Mouse (Mus musculus) midbrain, embryonic 15.5 days (tissue): ENCODE measurements around the gene Elane. TPM values are rescaled to one million over a fixed set of nuclear protein-coding genes. Genes with fewer than 3 reads are reported as not detected.
"Not testable (repeated sequence)": the region's sequence is repeated elsewhere in the genome, so short reads cannot be mapped to it uniquely, and the experiment has no call there.

Experiments used
- ATAC-seq: fragments of 200-750 bp; cut with Nextera tagmentation; replicated peaks from 2 replicates; pipeline ENCODE4 v1.8.0; 2017; ENCODE audit warnings: moderate TSS enrichment
- H3K27ac ChIP-seq: fragments of 300-500 bp; sonication (generic); 2 replicates; pipeline ENCODE4 v1.5.1; 2015; ENCODE audit warnings: mild to moderate bottlenecking, inconsistent platforms
- H3K27me3 ChIP-seq: fragments of 300-500 bp; sonication (generic); replicated peaks from 2 replicates; pipeline ENCODE4 v1.6.1; 2015; ENCODE audit warnings: inconsistent platforms
- H3K36me3 ChIP-seq: fragments of 300-500 bp; sonication (generic); replicated peaks from 2 replicates; pipeline ENCODE4 v1.6.1; 2015; ENCODE audit warnings: inconsistent platforms
- H3K4me1 ChIP-seq: fragments of 300-500 bp; sonication (generic); 2 replicates; pipeline ENCODE4 v1.6.1; 2015; ENCODE audit warnings: inconsistent platforms
- H3K4me2 ChIP-seq: fragments of 300-500 bp; sonication (generic); 2 replicates; pipeline ENCODE4 v1.6.1; 2015; ENCODE audit warnings: inconsistent platforms, mild to moderate bottlenecking, moderate library complexity
- H3K4me3 ChIP-seq: fragments of 300-500 bp; sonication (generic); 2 replicates; pipeline ENCODE4 v1.5.1; 2015; ENCODE audit warnings: mild to moderate bottlenecking, inconsistent platforms
- H3K9ac ChIP-seq: fragments of 300-500 bp; sonication (generic); 2 replicates; pipeline ENCODE4 v1.6.1; 2015; ENCODE audit warnings: mild to moderate bottlenecking, inconsistent platforms
- H3K9me3 ChIP-seq: fragments of 300-500 bp; sonication (generic); 2 replicates; pipeline ENCODE4 v1.6.1; 2016; ENCODE audit warnings: inconsistent platforms
- WGBS: fragments of 180-500 bp; shearing (Covaris S2); methylation state at CpG from one replicate; pipeline ENCODE4 v1.1.7; 2015; ENCODE audit warnings: mixed read lengths; 5-methylcytosine and 5-hydroxymethylcytosine counted together
- polyA plus RNA-seq: library from polyadenylated mRNA; unstranded; fragments of >200 nt; fragmentation: Nextera tagmentation; extraction: Ambion mirVana; gene quantifications from 2 replicates; pipeline ENCODE4 v1.2.1, GENCODE M21; 2015

The Elane gene
- polyA plus RNA-seq, 1 experiment from 2014 or later, result not detected

- 40% methylated on average over 5 of the region's 5 CpGs for WGBS
- no peaks in the 10 kb centered on the region for H3K9me3 ChIP-seq
- no peak within 1 kb of the TSS for H3K4me3 ChIP-seq
- H3K4me2 ChIP-seq, result no peak within 1 kb of the TSS
- no peak within 1 kb of the TSS for H3K27ac ChIP-seq
- no peak within 1 kb of the TSS for H3K9ac ChIP-seq
- H3K27me3 ChIP-seq, result no peaks in the 10 kb centered on the region
- 0 out of 2 replicates have a peak, but pooled peaks cover 5% of the 10 kb centered on the region for H3K36me3 ChIP-seq
- no peak for ATAC-seq
- H3K4me1 ChIP-seq, result no peaks in the 10 kb centered on the region
These were observed 4.6 kb downstream of the Elane start, which contains the start of gene Cfd for GRCm38 (mm10) chr10:79890670-79891069. Gene Cfd (plus strand): TSS chr10:79890853.

- H3K4me3 ChIP-seq, H3K9me3 ChIP-seq, H3K4me2 ChIP-seq, H3K27ac ChIP-seq, H3K27me3 ChIP-seq, H3K9ac ChIP-seq, H3K4me1 ChIP-seq: not testable (repeated sequence)
- 46% methylated on average over 22 of the region's 22 CpGs for whole genome bisulfite sequencing
- 0 out of 2 replicates have a peak, but pooled peaks cover 11% of the 10 kb centered on the region for H3K36me3 ChIP-seq
- ATAC-seq, result peak; percentile 24
These were observed 6.5 kb downstream of the Elane start for GRCm38 (mm10) chr10:79892451-79893118.

GRCm38 (mm10) chr10:79896306-79896705 is 10.3 kb downstream of the Elane start:
- Histone ChIP-seq H3K27ac (no peak overlapping the region), H3K9ac (no peak overlapping the region), H3K9me3 (no peaks in the 10 kb centered on the region), H3K4me3 (no peak overlapping the region), H3K4me2 (no peak overlapping the region), H3K4me1 (peaks cover 9% of the 10 kb centered on the region; the same call in 1 of the 2 replicates), H3K27me3 (no peaks in the 10 kb centered on the region), H3K36me3 (0 out of 2 replicates have a peak, but pooled peaks cover 11% of the 10 kb centered on the region)
- WGBS, result 89% methylated on average over 16 of the region's 16 CpGs
- no peak for ATAC-seq

- 0 out of 2 replicates have a peak, but pooled peaks cover 11% of the 10 kb centered on the region for H3K36me3 ChIP-seq
These were observed 10.8 kb downstream of the Elane start for GRCm38 (mm10) chr10:79896814-79897213.

GRCm38 (mm10) chr10:79897316-79898245 is 11.5 kb downstream of the Elane start:
- 54% methylated on average over 20 of the region's 20 CpGs for WGBS
- ATAC-seq, result no peak
- no peak overlapping the region for H3K9ac ChIP-seq
- no peak overlapping the region for H3K4me3 ChIP-seq
- peaks cover 9% of the 10 kb centered on the region; the same call in 1 of the 2 replicates for H3K4me1 ChIP-seq
- 0 out of 2 replicates have a peak, but pooled peaks cover 11% of the 10 kb centered on the region for H3K36me3 ChIP-seq
- H3K9me3 ChIP-seq, result no peaks in the 10 kb centered on the region
- no peaks in the 10 kb centered on the region for H3K27me3 ChIP-seq
- no peak overlapping the region for H3K4me2 ChIP-seq
- H3K27ac ChIP-seq, result no peak overlapping the region

More at GRCm38 (mm10) chr10:79896814-79897213, 10.8 kb downstream of the Elane start:
- Histone ChIP-seq H3K4me2 (no peak overlapping the region), H3K27ac (no peak overlapping the region), H3K9me3 (no peaks in the 10 kb centered on the region), H3K4me1 (peaks cover 9% of the 10 kb centered on the region; the same call in 1 of the 2 replicates), H3K27me3 (no peaks in the 10 kb centered on the region), H3K9ac (no peak overlapping the region), H3K4me3 (no peak overlapping the region)
- no peak for ATAC-seq
- WGBS, result 92% methylated on average over 13 of the region's 13 CpGs

GRCm38 (mm10) chr10:79900951-79901410 is 14.9 kb downstream of the Elane start:
- ATAC-seq, result peak; percentile 57
- Histone ChIP-seq H3K9ac (0 out of 2 replicates have a peak overlapping the region, but pooled peaks have one; percentile 4), H3K36me3 (peaks cover 23% of the 10 kb centered on the region), H3K4me1 (peaks cover 9% of the 10 kb centered on the region; the same call in 1 of the 2 replicates), H3K27ac (peak overlapping the region; percentile 30), H3K27me3 (no peaks in the 10 kb centered on the region), H3K4me2 (no peak overlapping the region), H3K4me3 (no peak overlapping the region), H3K9me3 (no peaks in the 10 kb centered on the region)
- WGBS, result 5% methylated on average over 2 of the region's 2 CpGs

- Histone ChIP-seq H3K4me2 (no peak overlapping the region), H3K9ac (no peak overlapping the region), H3K36me3 (peaks cover 17% of the 10 kb centered on the region), H3K4me3 (no peak overlapping the region), H3K27me3 (no peaks in the 10 kb centered on the region), H3K27ac (no peak overlapping the region), H3K9me3 (no peaks in the 10 kb centered on the region), H3K4me1 (peaks cover 14% of the 10 kb centered on the region)
- WGBS, result 89% methylated on average over 9 of the region's 9 CpGs
- no peak for ATAC-seq
These were observed 20.7 kb downstream of the Elane start for GRCm38 (mm10) chr10:79906712-79907111.

- H3K4me1 ChIP-seq, result peaks cover 14% of the 10 kb centered on the region
- H3K9ac ChIP-seq, result no peak overlapping the region
- peaks cover 17% of the 10 kb centered on the region for H3K36me3 ChIP-seq
- no peak for ATAC-seq
- no peaks in the 10 kb centered on the region for H3K9me3 ChIP-seq
- H3K4me2 ChIP-seq, result no peak overlapping the region; the same call in 1 of the 2 replicates
- WGBS, result 95% methylated on average over 10 of the region's 10 CpGs
- 0 out of 2 replicates have a peak overlapping the region, but pooled peaks have one; percentile 26 for H3K27ac ChIP-seq
- H3K27me3 ChIP-seq, result no peaks in the 10 kb centered on the region
- peak overlapping the region; percentile 83; the same call in 1 of the 2 replicates for H3K4me3 ChIP-seq
These were observed 21.4 kb downstream of the Elane start for GRCm38 (mm10) chr10:79907415-79907814.

- H3K36me3 ChIP-seq, result peaks cover 17% of the 10 kb centered on the region
- ATAC-seq, result peak; percentile 89
- WGBS, result 3% methylated on average over 51 of the region's 52 CpGs
These were observed 22.4 kb downstream of the Elane start, which contains the start of gene Med16 for GRCm38 (mm10) chr10:79908167-79909091. Gene Med16 (minus strand): TSS chr10:79908923.

GRCm38 (mm10) chr10:79909092-79909922 is 23.3 kb downstream of the Elane start:
- Histone ChIP-seq H3K4me3 (peak overlapping the region; percentile 83), H3K36me3 (peaks cover 12% of the 10 kb centered on the region), H3K9me3 (no peaks in the 10 kb centered on the region), H3K4me2 (peak overlapping the region; percentile 47), H3K4me1 (peaks cover 25% of the 10 kb centered on the region), H3K27me3 (no peaks in the 10 kb centered on the region), H3K27ac (peak overlapping the region; percentile 99), H3K9ac (peak overlapping the region; percentile 92)
- ATAC-seq, result peak; percentile 65
- 22% methylated on average over 14 of the region's 14 CpGs for WGBS

More at GRCm38 (mm10) chr10:79908167-79909091, 22.4 kb downstream of the Elane start, which contains the start of gene Med16:
- H3K27ac ChIP-seq, result peak within 1 kb of the TSS; percentile 99
- H3K27me3 ChIP-seq, result no peaks in the 10 kb centered on the region
- peak within 1 kb of the TSS; percentile 83 for H3K4me3 ChIP-seq
- peak within 1 kb of the TSS; percentile 47 for H3K4me2 ChIP-seq
- no peaks in the 10 kb centered on the region for H3K9me3 ChIP-seq
- H3K4me1 ChIP-seq, result peaks cover 16% of the 10 kb centered on the region
- H3K9ac ChIP-seq, result peak within 1 kb of the TSS; percentile 92
